Mouse (Mus musculus) kidney, adult 2 months (tissue): ENCODE data around the gene Pebp1. TPM values are rescaled to one million over a fixed set of nuclear protein-coding genes. Genes with fewer than 3 reads are reported as not detected.

Source experiments
- DNase-seq: peaks from one replicate; pipeline ENCODE4 v3.0.0; 2021
- H3K27ac ChIP-seq: fragments of 200-500 bp; 2 replicates; pipeline ENCODE4 v1.5.1; 2012; ENCODE audit warnings: low read depth, low read length, control low read depth, inconsistent platforms; ENCODE audit not compliant: insufficient read depth
- H3K27me3 ChIP-seq: fragments of 200-500 bp; replicated peaks from 2 replicates; pipeline ENCODE4 v1.6.1; 2012; ENCODE audit warnings: mild to moderate bottlenecking, moderate library complexity, low read length, inconsistent platforms; ENCODE audit not compliant: control insufficient read depth, insufficient read depth
- H3K36me3 ChIP-seq: fragments of 200-500 bp; 2 replicates; pipeline ENCODE4 v1.6.1; 2012; ENCODE audit warnings: mild to moderate bottlenecking, moderate library complexity, low read length, inconsistent platforms; ENCODE audit not compliant: control insufficient read depth, insufficient read depth
- H3K4me1 ChIP-seq: fragments of 200-500 bp; 2 replicates; pipeline ENCODE4 v1.6.1; 2011; ENCODE audit warnings: low read length; ENCODE audit not compliant: control insufficient read depth, insufficient read depth
- H3K4me3 ChIP-seq: fragments of 200-500 bp; 2 replicates; pipeline ENCODE4 v1.5.1; 2011; ENCODE audit warnings: mild to moderate bottlenecking, low read depth, low read length, control low read depth; ENCODE audit not compliant: insufficient read depth
- CTCF ChIP-seq: fragments of 200-500 bp; conservative IDR thresholded peaks from 2 replicates; pipeline ENCODE4 v1.5.1; 2011; ENCODE audit warnings: low read depth, mild to moderate bottlenecking, control low read depth, low read length, moderate library complexity, mixed read lengths; ENCODE audit not compliant: insufficient read depth, insufficient read length
- POLR2A ChIP-seq: fragments of 200-500 bp; IDR thresholded peaks from one replicate; pipeline ENCODE4 v1.6.1; 2011; ENCODE audit warnings: low read depth, low read length, control low read depth
- WGBS: fragments of 180-500 bp; shearing (Covaris S2); methylation state at CpG from one replicate; pipeline ENCODE4 v1.1.7; 2018; 5-methylcytosine and 5-hydroxymethylcytosine counted together
- polyA plus RNA-seq: library from polyadenylated mRNA; depleted of rRNA; stranded (reverse); fragments of >200 nt; gene quantifications from 2 replicates; pipeline ENCODE4 v1.2.3, GENCODE M21; 2012

Gene Pebp1
- polyA plus RNA-seq, 1 experiment: 909 TPM

DNA sequence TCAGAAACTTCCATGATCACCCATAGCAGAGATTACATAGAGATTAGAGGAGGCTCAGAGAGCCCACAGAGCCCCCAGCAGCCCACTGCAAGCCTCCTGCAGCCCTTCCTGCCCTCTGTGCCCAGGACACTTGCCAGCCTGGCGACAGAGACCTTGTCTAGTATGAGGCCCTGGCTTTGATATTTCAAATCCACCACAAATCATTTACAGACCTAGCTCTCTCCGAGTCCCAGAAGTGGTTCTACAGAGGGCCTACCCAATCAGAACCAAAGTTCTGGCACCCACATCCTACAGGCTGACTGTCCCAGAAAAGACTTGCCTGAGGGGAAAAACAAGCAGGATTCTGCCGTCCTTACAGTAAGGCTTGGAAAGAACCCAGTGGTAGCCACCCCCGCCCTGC is 2.2 kb downstream of the Pebp1 start:
- Histone ChIP-seq H3K36me3 (no peaks in the 10 kb centered on the region), H3K4me3 (no peak overlapping the region), H3K27ac (no peak overlapping the region), H3K4me1 (peaks cover 10% of the 10 kb centered on the region), H3K27me3 (no peaks in the 10 kb centered on the region)
- 48% methylated on average over 4 of the region's 4 CpGs for WGBS
- TF ChIP-seq CTCF (no peak), POLR2A (no peak)
- peak; percentile 77 for DNase-seq

DNA sequence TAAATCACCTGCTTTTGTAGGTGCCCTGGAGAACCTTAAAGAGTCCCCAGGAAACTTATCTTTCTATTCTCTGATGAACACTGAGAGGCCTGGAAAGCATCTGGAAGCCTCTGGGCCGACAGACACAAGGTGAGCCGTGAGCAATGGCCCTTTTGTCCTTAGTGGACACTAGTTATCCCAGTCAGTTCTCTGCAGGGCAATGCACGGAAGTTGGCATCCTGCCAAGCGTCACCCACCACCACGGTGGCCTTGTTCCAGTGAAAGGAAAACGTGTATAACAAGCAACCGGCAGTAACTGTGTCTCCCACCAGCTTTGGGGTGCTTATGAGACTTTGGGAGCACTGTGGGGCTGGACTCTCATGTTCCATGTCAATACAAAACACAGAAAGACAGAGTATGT is 2.7 kb downstream of the Pebp1 start:
- peaks cover 12% of the 10 kb centered on the region for H3K4me1 ChIP-seq
- H3K27ac ChIP-seq: no peak overlapping the region
- no peaks in the 10 kb centered on the region for H3K27me3 ChIP-seq
- TF ChIP-seq CTCF (no peak), POLR2A (no peak)
- DNase-seq: no peak
- H3K36me3 ChIP-seq: no peaks in the 10 kb centered on the region
- no peak overlapping the region for H3K4me3 ChIP-seq
- WGBS: 39% methylated on average over 7 of the region's 7 CpGs

DNA sequence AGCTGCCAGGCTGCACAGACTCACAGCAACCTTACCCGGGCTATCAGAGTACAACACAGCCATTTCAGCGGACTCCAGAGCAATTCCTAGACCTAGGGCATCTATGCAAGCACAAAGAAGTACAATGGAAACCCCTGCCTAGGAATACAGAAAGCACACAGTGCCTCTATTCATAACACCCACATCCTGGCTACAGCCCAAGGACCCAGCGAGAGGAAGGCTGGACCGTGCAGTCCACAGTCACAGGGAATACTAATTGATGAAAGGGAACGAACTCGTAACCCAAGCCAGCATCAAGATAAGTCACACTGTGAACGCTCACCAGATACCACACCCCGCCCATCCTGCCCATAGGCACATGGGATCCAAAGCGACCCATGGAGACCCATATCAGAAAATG is 3.4 kb downstream of the Pebp1 start:
- Histone ChIP-seq H3K27me3 (no peaks in the 10 kb centered on the region), H3K27ac (no peak overlapping the region), H3K36me3 (no peaks in the 10 kb centered on the region), H3K4me1 (peaks cover 18% of the 10 kb centered on the region), H3K4me3 (no peak overlapping the region)
- no peak for TF ChIP-seq CTCF
- no peak for TF ChIP-seq POLR2A
- 78% methylated on average over 9 of the region's 9 CpGs for WGBS
- no peak for DNase-seq

DNA sequence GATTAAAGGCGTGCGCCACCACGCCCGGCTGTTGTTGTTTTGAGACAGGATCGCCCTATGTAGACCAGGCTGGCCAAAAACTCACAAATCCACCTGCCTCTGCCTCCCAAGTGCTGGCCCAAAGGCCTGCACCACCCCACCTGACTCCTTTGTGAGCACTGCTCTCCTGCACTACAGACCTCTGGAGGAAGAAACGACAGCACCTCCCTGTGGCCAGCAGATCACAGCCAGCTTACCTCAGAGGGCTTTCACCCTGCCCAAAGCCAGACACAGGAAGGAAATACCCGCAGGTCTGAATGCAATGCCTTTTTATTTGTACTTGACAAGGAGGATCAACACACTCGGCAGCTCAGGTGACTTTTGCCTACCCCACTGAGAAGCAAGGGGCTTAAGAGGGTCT is 5.1 kb downstream of the Pebp1 start:
- WGBS: 83% methylated on average over 8 of the region's 8 CpGs
- Histone ChIP-seq H3K4me1 (peaks cover 13% of the 10 kb centered on the region), H3K36me3 (no peaks in the 10 kb centered on the region)

DNA sequence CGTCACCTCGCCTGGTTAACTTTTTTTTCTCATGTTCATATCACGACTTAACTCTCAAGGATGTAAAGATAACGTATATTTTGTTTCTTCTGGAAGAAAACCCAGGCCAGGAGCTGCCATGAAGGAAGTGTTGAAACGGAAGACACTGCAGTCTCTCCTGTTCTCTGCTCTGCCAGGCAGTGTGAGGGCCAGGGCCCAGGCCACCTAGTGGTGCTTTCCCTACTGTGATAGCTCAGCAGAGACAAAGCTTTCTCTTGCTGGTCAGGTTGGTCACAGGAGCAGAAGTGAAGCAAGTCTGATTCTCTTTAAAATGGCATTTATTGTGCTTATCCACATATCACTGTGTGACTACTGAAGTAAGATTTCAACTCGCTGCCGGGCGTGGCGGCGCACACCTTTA is 5.9 kb downstream of the Pebp1 start:
- Histone ChIP-seq H3K4me3 (no peak overlapping the region), H3K27ac (no peak overlapping the region), H3K36me3 (no peaks in the 10 kb centered on the region), H3K27me3 (no peaks in the 10 kb centered on the region), H3K4me1 (peaks cover 13% of the 10 kb centered on the region)
- no peak for DNase-seq
- WGBS: 87% methylated on average over 10 of the region's 10 CpGs
- TF ChIP-seq CTCF (peak; percentile 45; the same call in 1 of the 2 replicates), POLR2A (no peak)

More for the DNA sequence above, 5.1 kb downstream of the Pebp1 start:
- Histone ChIP-seq H3K27me3 (no peaks in the 10 kb centered on the region), H3K4me3 (no peak overlapping the region), H3K27ac (no peak overlapping the region)
- TF ChIP-seq POLR2A (no peak), CTCF (0 out of 2 replicates have a peak, but pooled peaks have one; percentile 23)
- DNase-seq: no peak

DNA sequence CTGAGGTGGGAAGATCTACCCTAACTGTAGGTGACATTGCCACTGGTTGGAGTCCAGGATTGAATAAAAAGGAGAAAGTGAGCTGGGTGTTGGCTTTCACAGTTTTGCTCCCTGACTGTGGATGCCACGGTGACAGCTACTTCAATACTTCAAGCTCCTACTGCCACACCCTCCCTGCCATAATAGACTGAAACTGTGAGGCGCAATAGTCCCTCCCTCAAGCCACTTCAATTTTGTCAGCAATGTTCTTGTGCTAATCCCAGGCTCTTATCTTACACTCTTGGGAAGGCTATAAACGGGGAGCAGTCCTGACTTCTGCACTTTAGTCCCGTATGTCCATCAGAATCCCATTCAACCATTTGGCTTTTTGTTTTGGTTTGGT is 7.8 kb downstream of the Pebp1 start:
- Histone ChIP-seq H3K4me1 (peaks cover 8% of the 10 kb centered on the region; the same call in 1 of the 2 replicates), H3K4me3 (no peak overlapping the region), H3K27ac (peak overlapping the region; percentile 53; the same call in 1 of the 2 replicates), H3K36me3 (no peaks in the 10 kb centered on the region), H3K27me3 (no peaks in the 10 kb centered on the region)
- no peak for DNase-seq
- no peak for TF ChIP-seq CTCF
- TF ChIP-seq POLR2A: no peak
- WGBS: 70% methylated on average over 4 of the region's 4 CpGs

DNA sequence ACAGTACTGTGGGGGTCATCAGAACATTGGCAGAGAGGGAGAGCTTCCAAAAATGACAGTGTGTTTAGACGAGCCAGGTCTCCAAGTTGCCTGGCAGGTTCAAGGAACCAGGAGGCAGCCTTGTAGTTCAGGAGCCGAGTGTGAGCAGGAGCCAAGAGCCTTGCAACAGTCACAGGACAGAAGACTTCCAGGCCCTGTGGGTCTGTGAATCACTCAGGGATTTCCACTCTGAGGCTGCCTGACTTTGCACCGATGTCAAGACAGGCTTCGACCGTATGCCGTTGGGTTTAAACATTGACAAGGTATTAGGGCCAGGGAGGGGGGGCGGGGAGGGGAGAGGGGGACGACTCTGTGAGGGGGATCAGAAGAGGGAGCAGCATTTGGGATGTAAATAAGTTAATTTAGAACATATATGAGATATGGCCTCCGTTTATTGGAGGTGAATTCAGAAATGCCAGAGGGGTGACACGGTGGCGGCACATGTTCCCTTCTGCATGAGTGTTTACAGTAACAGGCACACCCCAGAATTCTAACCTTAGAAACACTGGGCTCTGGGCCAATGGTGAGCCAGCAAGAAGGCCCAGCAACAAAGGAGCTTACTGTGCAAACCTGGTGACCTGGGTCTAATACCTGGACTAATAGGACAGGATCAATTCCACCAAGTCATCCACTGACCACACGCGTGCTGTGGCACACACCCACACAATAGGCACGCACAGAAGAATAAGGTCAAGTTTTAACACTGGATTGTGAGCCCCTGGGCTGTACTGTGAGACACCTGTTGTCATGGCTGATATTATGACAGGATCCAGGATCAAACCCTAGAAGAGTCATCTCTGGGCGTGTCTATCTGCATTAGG is 8.4 kb downstream of the Pebp1 start:
- H3K4me3 ChIP-seq: no peak overlapping the region
- peaks cover 8% of the 10 kb centered on the region; the same call in 1 of the 2 replicates for H3K4me1 ChIP-seq
- TF ChIP-seq POLR2A: no peak
- TF ChIP-seq CTCF: no peak
- DNase-seq: peak; percentile 93
- 42% methylated on average over 15 of the region's 15 CpGs for WGBS
- no peaks in the 10 kb centered on the region for H3K36me3 ChIP-seq
- no peaks in the 10 kb centered on the region for H3K27me3 ChIP-seq
- peak overlapping the region; percentile 65 for H3K27ac ChIP-seq
